Mouse (Mus musculus): Measurements from ENCODE around the gene Rnf113a1. TPM values are rescaled to one million over a fixed set of nuclear protein-coding genes. Genes with fewer than 3 reads are reported as not detected.
"Not testable (repeated sequence)": the region's sequence is repeated elsewhere in the genome, so short reads cannot be mapped to it uniquely, and the experiment has no call there.

The Rnf113a1 gene
- polyA plus RNA-seq (2014; fragmentation: Nextera tagmentation; extraction: Ambion mirVana): 15.6 and 16.6 TPM in 2 replicates

- Histone ChIP-seq H3K4me3 (ENCODE audit: low read depth, low read length) (peak within 1 kb of the TSS; percentile 51), H3K9ac (replicated peaks; ENCODE audit: low read length) (peak within 1 kb of the TSS; percentile 64), H3K27ac (replicated peaks; ENCODE audit: low read depth, low read length) (no peak within 1 kb of the TSS), H3K4me1 (ENCODE audit: control insufficient read depth, insufficient read depth, low read length) (no peaks in the 10 kb centered on the region), H3K9me3 (replicated peaks; ENCODE audit: control insufficient read depth, low read length) (no peaks in the 10 kb centered on the region), H3K4me2 (ENCODE audit: low read depth, low read length) (peak within 1 kb of the TSS; percentile 46), H3K36me3 (replicated peaks; ENCODE audit: control insufficient read depth, insufficient read depth, low read depth, low read length) (no peaks in the 10 kb centered on the region), H3K27me3 (ENCODE audit: control insufficient read depth, insufficient read depth, low read length) (no peaks in the 10 kb centered on the region)
- ATAC-seq (replicated peaks; ENCODE audit: insufficient number of reproducible peaks, low FRiP score, low TSS enrichment, low read depth) (peak; percentile 88), DNase-seq (ENCODE audit: low spot score) (peak; percentile 82)
- WGBS: 19% methylated on average over 60 of the region's 63 CpGs
These were observed at the start of gene Rnf113a1, which contains the start of gene Ndufa1 for GRCm38 (mm10) chrX:37191105-37191743. Gene Rnf113a1 (plus strand): TSS chrX:37191245. Gene Ndufa1 (minus strand): TSS chrX:37191163.

GRCm38 (mm10) chrX:37141732-37142131 lies 49.3 kb upstream of the Rnf113a1 start:
- no peak overlapping the region for H3K4me3 ChIP-seq (ENCODE audit: low read depth, low read length)
- WGBS: 89% methylated on average over 3 of the region's 3 CpGs
- no peak overlapping the region for H3K27ac ChIP-seq (replicated peaks; ENCODE audit: low read depth, low read length)
- no peak for ATAC-seq (replicated peaks; ENCODE audit: insufficient number of reproducible peaks, low FRiP score, low TSS enrichment, low read depth)
- H3K4me1 ChIP-seq (ENCODE audit: control insufficient read depth, insufficient read depth, low read length): no peaks in the 10 kb centered on the region
- H3K27me3 ChIP-seq (ENCODE audit: control insufficient read depth, insufficient read depth, low read length): no peaks in the 10 kb centered on the region
- H3K4me2 ChIP-seq (ENCODE audit: low read depth, low read length): no peak overlapping the region
- DNase-seq (ENCODE audit: low spot score): no peak
- no peak overlapping the region for H3K9ac ChIP-seq (replicated peaks; ENCODE audit: low read length)
- H3K9me3 ChIP-seq (replicated peaks; ENCODE audit: control insufficient read depth, low read length): no peaks in the 10 kb centered on the region
- no peaks in the 10 kb centered on the region for H3K36me3 ChIP-seq (replicated peaks; ENCODE audit: control insufficient read depth, insufficient read depth, low read depth, low read length)

GRCm38 (mm10) chrX:37144498-37144897 lies 46.5 kb upstream of the Rnf113a1 start:
- H3K9ac ChIP-seq (replicated peaks; ENCODE audit: low read length); H3K36me3 ChIP-seq (replicated peaks; ENCODE audit: control insufficient read depth, insufficient read depth, low read depth, low read length); H3K4me2 ChIP-seq (ENCODE audit: low read depth, low read length); H3K9me3 ChIP-seq (replicated peaks; ENCODE audit: control insufficient read depth, low read length); DNase-seq (ENCODE audit: low spot score); H3K27ac ChIP-seq (replicated peaks; ENCODE audit: low read depth, low read length); ATAC-seq (replicated peaks; ENCODE audit: insufficient number of reproducible peaks, low FRiP score, low TSS enrichment, low read depth); H3K4me1 ChIP-seq (ENCODE audit: control insufficient read depth, insufficient read depth, low read length); H3K27me3 ChIP-seq (ENCODE audit: control insufficient read depth, insufficient read depth, low read length); H3K4me3 ChIP-seq (ENCODE audit: low read depth, low read length): not testable (repeated sequence)
- WGBS: 33% methylated on average over 1 of the region's 4 CpGs

GRCm38 (mm10) chrX:37144954-37145353 lies 46.1 kb upstream of the Rnf113a1 start:
- Histone ChIP-seq H3K27me3 (ENCODE audit: control insufficient read depth, insufficient read depth, low read length) (no peaks in the 10 kb centered on the region), H3K9ac (replicated peaks; ENCODE audit: low read length) (no peak overlapping the region), H3K4me3 (ENCODE audit: low read depth, low read length) (no peak overlapping the region), H3K36me3 (replicated peaks; ENCODE audit: control insufficient read depth, insufficient read depth, low read depth, low read length) (no peaks in the 10 kb centered on the region), H3K9me3 (replicated peaks; ENCODE audit: control insufficient read depth, low read length) (no peaks in the 10 kb centered on the region), H3K4me1 (ENCODE audit: control insufficient read depth, insufficient read depth, low read length) (no peaks in the 10 kb centered on the region), H3K27ac (replicated peaks; ENCODE audit: low read depth, low read length) (no peak overlapping the region), H3K4me2 (ENCODE audit: low read depth, low read length) (no peak overlapping the region)
- no peak for ATAC-seq (replicated peaks; ENCODE audit: insufficient number of reproducible peaks, low FRiP score, low TSS enrichment, low read depth)
- DNase-seq (ENCODE audit: low spot score): peak; percentile 19
- 98% methylated on average over 2 of the region's 2 CpGs for WGBS

- no peaks in the 10 kb centered on the region for H3K27me3 ChIP-seq (ENCODE audit: control insufficient read depth, insufficient read depth, low read length)
- WGBS: 58% methylated on average over 4 of the region's 4 CpGs
- no peak for ATAC-seq (replicated peaks; ENCODE audit: insufficient number of reproducible peaks, low FRiP score, low TSS enrichment, low read depth)
These were observed 33.2 kb upstream of the Rnf113a1 start for GRCm38 (mm10) chrX:37157839-37158238.

GRCm38 (mm10) chrX:37161169-37161568 lies 29.9 kb upstream of the Rnf113a1 start:
- no peaks in the 10 kb centered on the region for H3K4me1 ChIP-seq (ENCODE audit: control insufficient read depth, insufficient read depth, low read length)
- 71% methylated on average over 10 of the region's 10 CpGs for WGBS

More at GRCm38 (mm10) chrX:37157839-37158238, 33.2 kb upstream of the Rnf113a1 start:
- no peak overlapping the region for H3K9ac ChIP-seq (replicated peaks; ENCODE audit: low read length)
- DNase-seq (ENCODE audit: low spot score): no peak
- no peaks in the 10 kb centered on the region for H3K4me1 ChIP-seq (ENCODE audit: control insufficient read depth, insufficient read depth, low read length)
- no peak overlapping the region for H3K27ac ChIP-seq (replicated peaks; ENCODE audit: low read depth, low read length)
- H3K9me3 ChIP-seq (replicated peaks; ENCODE audit: control insufficient read depth, low read length): no peaks in the 10 kb centered on the region
- no peaks in the 10 kb centered on the region for H3K36me3 ChIP-seq (replicated peaks; ENCODE audit: control insufficient read depth, insufficient read depth, low read depth, low read length)
- no peak overlapping the region for H3K4me3 ChIP-seq (ENCODE audit: low read depth, low read length)
- no peak overlapping the region for H3K4me2 ChIP-seq (ENCODE audit: low read depth, low read length)

GRCm38 (mm10) chrX:37163115-37163514 lies 27.9 kb upstream of the Rnf113a1 start:
- Histone ChIP-seq H3K4me3 (ENCODE audit: low read depth, low read length) (no peak overlapping the region), H3K27me3 (ENCODE audit: control insufficient read depth, insufficient read depth, low read length) (no peaks in the 10 kb centered on the region), H3K9ac (replicated peaks; ENCODE audit: low read length) (no peak overlapping the region), H3K9me3 (replicated peaks; ENCODE audit: control insufficient read depth, low read length) (no peaks in the 10 kb centered on the region), H3K27ac (replicated peaks; ENCODE audit: low read depth, low read length) (no peak overlapping the region), H3K4me2 (ENCODE audit: low read depth, low read length) (no peak overlapping the region), H3K4me1 (ENCODE audit: control insufficient read depth, insufficient read depth, low read length) (no peaks in the 10 kb centered on the region), H3K36me3 (replicated peaks; ENCODE audit: control insufficient read depth, insufficient read depth, low read depth, low read length) (no peaks in the 10 kb centered on the region)
- ATAC-seq (replicated peaks; ENCODE audit: insufficient number of reproducible peaks, low FRiP score, low TSS enrichment, low read depth) (no peak), DNase-seq (ENCODE audit: low spot score) (no peak)
- 72% methylated on average over 18 of the region's 18 CpGs for WGBS

More at GRCm38 (mm10) chrX:37161169-37161568, 29.9 kb upstream of the Rnf113a1 start:
- H3K9me3 ChIP-seq (replicated peaks; ENCODE audit: control insufficient read depth, low read length): no peaks in the 10 kb centered on the region
- no peak overlapping the region for H3K9ac ChIP-seq (replicated peaks; ENCODE audit: low read length)
- ATAC-seq (replicated peaks; ENCODE audit: insufficient number of reproducible peaks, low FRiP score, low TSS enrichment, low read depth) (no peak), DNase-seq (ENCODE audit: low spot score) (no peak)
- no peaks in the 10 kb centered on the region for H3K36me3 ChIP-seq (replicated peaks; ENCODE audit: control insufficient read depth, insufficient read depth, low read depth, low read length)
- H3K27me3 ChIP-seq (ENCODE audit: control insufficient read depth, insufficient read depth, low read length): no peaks in the 10 kb centered on the region
- no peak overlapping the region for H3K4me3 ChIP-seq (ENCODE audit: low read depth, low read length)
- H3K27ac ChIP-seq (replicated peaks; ENCODE audit: low read depth, low read length): no peak overlapping the region
- H3K4me2 ChIP-seq (ENCODE audit: low read depth, low read length): no peak overlapping the region

GRCm38 (mm10) chrX:37167085-37167484 lies 24.0 kb upstream of the Rnf113a1 start:
- Histone ChIP-seq H3K27me3 (ENCODE audit: control insufficient read depth, insufficient read depth, low read length) (no peaks in the 10 kb centered on the region), H3K27ac (replicated peaks; ENCODE audit: low read depth, low read length) (no peak overlapping the region), H3K4me3 (ENCODE audit: low read depth, low read length) (no peak overlapping the region), H3K4me1 (ENCODE audit: control insufficient read depth, insufficient read depth, low read length) (no peaks in the 10 kb centered on the region), H3K9me3 (replicated peaks; ENCODE audit: control insufficient read depth, low read length) (no peaks in the 10 kb centered on the region), H3K36me3 (replicated peaks; ENCODE audit: control insufficient read depth, insufficient read depth, low read depth, low read length) (no peaks in the 10 kb centered on the region), H3K4me2 (ENCODE audit: low read depth, low read length) (no peak overlapping the region), H3K9ac (replicated peaks; ENCODE audit: low read length) (no peak overlapping the region)
- 34% methylated on average over 3 of the region's 3 CpGs for WGBS
- DNase-seq (ENCODE audit: low spot score) (peak; percentile 62), ATAC-seq (replicated peaks; ENCODE audit: insufficient number of reproducible peaks, low FRiP score, low TSS enrichment, low read depth) (no peak)

Data from embryonic facial prominence, embryonic 11.5 days (tissue).